Mouse (Mus musculus): ENCODE results near the gene Map10. TPM values are rescaled to one million over a fixed set of nuclear protein-coding genes. Genes with fewer than 3 reads are reported as not detected.
A peak's percentile ranks its signal among the peaks of the same experiment; 100 is the strongest.

Gene Map10
- polyA plus RNA-seq, 1 experiment from 2014 or later = 5.3 TPM

GRCm38 (mm10) chr8:125718914-125719313, 49.3 kb downstream of the Map10 start:
- peak; percentile 62 for TF ChIP-seq CTCF (IDR thresholded peaks at IDR 0.05; ENCODE audit: low read depth)
- no peak overlapping the region for H3K4me3 ChIP-seq (replicated peaks; ENCODE audit: low read depth, low read length)
- no peak for DNase-seq (ENCODE audit: low spot score)
- no peak overlapping the region for H3K4me2 ChIP-seq (ENCODE audit: low read length)
- no peak overlapping the region for H3K9ac ChIP-seq (ENCODE audit: low read depth, low read length)
- H3K27me3 ChIP-seq (ENCODE audit: insufficient read depth, low read length) = no peaks in the 10 kb centered on the region
- no peak overlapping the region for H3K27ac ChIP-seq
- H3K9me3 ChIP-seq (replicated peaks; ENCODE audit: low read length) = no peaks in the 10 kb centered on the region
- no peak for ATAC-seq (replicated peaks; ENCODE audit: low FRiP score, low read depth)
- WGBS = 64% methylated on average over 4 of the region's 4 CpGs
- no peaks in the 10 kb centered on the region for H3K4me1 ChIP-seq (replicated peaks; ENCODE audit: insufficient read depth, low read length)
- no peaks in the 10 kb centered on the region for H3K36me3 ChIP-seq (ENCODE audit: insufficient read depth, low read length)

- Histone ChIP-seq H3K4me1 (replicated peaks; ENCODE audit: insufficient read depth, low read length) (no peaks in the 10 kb centered on the region), H3K36me3 (ENCODE audit: insufficient read depth, low read length) (no peaks in the 10 kb centered on the region), H3K9ac (ENCODE audit: low read depth, low read length) (no peak overlapping the region), H3K4me3 (replicated peaks; ENCODE audit: low read depth, low read length) (no peak overlapping the region), H3K27ac (no peak overlapping the region), H3K4me2 (ENCODE audit: low read length) (no peak overlapping the region), H3K27me3 (ENCODE audit: insufficient read depth, low read length) (no peaks in the 10 kb centered on the region), H3K9me3 (replicated peaks; ENCODE audit: low read length) (no peaks in the 10 kb centered on the region)
- 70% methylated on average over 7 of the region's 7 CpGs for WGBS
- DNase-seq (ENCODE audit: low spot score) (no peak), ATAC-seq (replicated peaks; ENCODE audit: low FRiP score, low read depth) (no peak)
- no peak for TF ChIP-seq CTCF (IDR thresholded peaks at IDR 0.05; ENCODE audit: low read depth)
Measured at GRCm38 (mm10) chr8:125722675-125723074, 53.1 kb downstream of the Map10 start.

Other genes with a start within 250 kb of the Map10 start
- 8.2 and 9.4 TPM in 2 replicates for gene Sipa1l2, start 100.0 kb upstream of the Map10 start, polyA plus RNA-seq (2015; fragmentation: Nextera tagmentation; extraction: Ambion mirVana)
- 32.3 and 32.8 TPM in 2 replicates for gene Ntpcr, start 60.1 kb downstream of the Map10 start, polyA plus RNA-seq (2015; fragmentation: Nextera tagmentation; extraction: Ambion mirVana)
- 0.13 and 0.18 TPM in 2 replicates for gene Pcnx2, start 228.5 kb downstream of the Map10 start, polyA plus RNA-seq (2015; fragmentation: Nextera tagmentation; extraction: Ambion mirVana)
- gene Map3k21, start 240.6 kb downstream of the Map10 start, polyA plus RNA-seq (2015; fragmentation: Nextera tagmentation; extraction: Ambion mirVana) = 3.9 and 4.4 TPM in 2 replicates

Data from kidney, postnatal 0 days (tissue).